Mouse (Mus musculus) stomach, postnatal 0 days (tissue): ENCODE measurements around the gene Pts. TPM values are rescaled to one million over a fixed set of nuclear protein-coding genes. Genes with fewer than 3 reads are reported as not detected.
A peak's percentile ranks its signal among the peaks of the same experiment; 100 is the strongest.

Experiments
- ATAC-seq: fragments of 200-750 bp; cut with Nextera tagmentation; 2 replicates; pipeline ENCODE4 v1.8.0; 2017; ENCODE audit not compliant: low FRiP score, low TSS enrichment
- DNase-seq: peaks from one replicate; pipeline ENCODE4 v3.0.0-alpha.2; 2016; ENCODE audit warnings: low spot score
- H3K27ac ChIP-seq: fragments of 300-500 bp; sonication (generic); replicated peaks from 2 replicates; pipeline ENCODE4 v1.5.1; 2014; ENCODE audit warnings: mild to moderate bottlenecking, control low read depth
- H3K27me3 ChIP-seq: fragments of 300-500 bp; sonication (generic); 2 replicates; pipeline ENCODE4 v1.6.1; 2014; ENCODE audit warnings: low read length; ENCODE audit not compliant: control insufficient read depth, insufficient read depth
- H3K36me3 ChIP-seq: fragments of 300-500 bp; sonication (generic); 2 replicates; pipeline ENCODE4 v1.6.1; 2014; ENCODE audit warnings: low read length, mixed read lengths; ENCODE audit not compliant: control insufficient read depth, insufficient read depth
- H3K4me1 ChIP-seq: fragments of 300-500 bp; sonication (generic); replicated peaks from 2 replicates; pipeline ENCODE4 v1.6.1; 2014; ENCODE audit warnings: antibody characterized with exemption; ENCODE audit not compliant: control insufficient read depth, insufficient read depth
- H3K4me2 ChIP-seq: fragments of 300-500 bp; sonication (generic); replicated peaks from 2 replicates; pipeline ENCODE4 v1.6.1; 2014; ENCODE audit warnings: low read depth, mild to moderate bottlenecking, control low read depth, moderate library complexity
- H3K4me3 ChIP-seq: fragments of 300-500 bp; sonication (generic); 2 replicates; pipeline ENCODE4 v1.5.1; 2014; ENCODE audit warnings: low read depth, low read length, control low read depth
- H3K9ac ChIP-seq: fragments of 300-500 bp; sonication (generic); 2 replicates; pipeline ENCODE4 v1.6.1; 2014; ENCODE audit warnings: mild to moderate bottlenecking, low read length, control low read depth, mixed read lengths
- H3K9me3 ChIP-seq: fragments of 300-500 bp; sonication (generic); 2 replicates; pipeline ENCODE4 v1.6.1; 2016; ENCODE audit warnings: low read length; ENCODE audit not compliant: control insufficient read depth
- CTCF ChIP-seq: IDR thresholded peaks from 2 replicates; pipeline ENCODE4 v1.5.1; 2016; ENCODE audit warnings: antibody characterized with exemption, low read depth, mild to moderate bottlenecking, moderate library complexity
- EP300 ChIP-seq: optimal IDR thresholded peaks from 2 replicates; pipeline ENCODE3; 2016; ENCODE audit warnings: antibody characterized with exemption
- WGBS: fragments of 180-500 bp; shearing (Covaris S2); extraction: QIAGEN DNeasy Blood & Tissue Kit; methylation state at CpG from one replicate; pipeline ENCODE4 v1.1.7; 2014; 5-methylcytosine and 5-hydroxymethylcytosine counted together
- polyA plus RNA-seq: library from polyadenylated mRNA; unstranded; fragments of >200 nt; fragmentation: Nextera tagmentation; extraction: Ambion mirVana; gene quantifications from 2 replicates; pipeline ENCODE4 v1.2.1, GENCODE M21; 2015

The Pts gene
- polyA plus RNA-seq: 83.8 and 87.0 TPM in 2 replicates

GRCm38 (mm10) chr9:50528293-50528892, at the start of gene Pts:
Gene Pts (minus strand): TSS chr9:50528724.
- no peaks in the 10 kb centered on the region for H3K9me3 ChIP-seq
- H3K36me3 ChIP-seq: 0 out of 2 replicates have a peak, but pooled peaks cover 2% of the 10 kb centered on the region
- H3K9ac ChIP-seq: peak within 1 kb of the TSS; percentile 74
- peak within 1 kb of the TSS; percentile 49 for H3K4me2 ChIP-seq
- peak; percentile 99 for DNase-seq
- H3K4me1 ChIP-seq: no peaks in the 10 kb centered on the region
- ATAC-seq: peak; percentile 98
- no peaks in the 10 kb centered on the region for H3K27me3 ChIP-seq
- peak within 1 kb of the TSS; percentile 73 for H3K4me3 ChIP-seq
- WGBS: under 1% methylated on average over 54 of the region's 54 CpGs
- TF ChIP-seq EP300: no peak
- TF ChIP-seq CTCF: peak; percentile 85
- H3K27ac ChIP-seq: peak within 1 kb of the TSS; percentile 82

GRCm38 (mm10) chr9:50569599-50570525, 41.3 kb upstream of the Pts start:
- peak overlapping the region; percentile 71 for H3K27ac ChIP-seq
- no peak overlapping the region for H3K4me2 ChIP-seq
- H3K36me3 ChIP-seq: no peaks in the 10 kb centered on the region
- ATAC-seq (peak; percentile 93), DNase-seq (peak; percentile 68)
- TF ChIP-seq EP300 (no peak), CTCF (no peak)
- 57% methylated on average over 10 of the region's 10 CpGs for WGBS
- H3K9me3 ChIP-seq: no peaks in the 10 kb centered on the region
- H3K27me3 ChIP-seq: no peaks in the 10 kb centered on the region
- no peak overlapping the region for H3K4me3 ChIP-seq
- no peaks in the 10 kb centered on the region for H3K4me1 ChIP-seq
- H3K9ac ChIP-seq: no peak overlapping the region

GRCm38 (mm10) chr9:50567881-50568280, 39.4 kb upstream of the Pts start:
- 72% methylated on average over 2 of the region's 2 CpGs for WGBS
- ATAC-seq: no peak
- H3K4me2 ChIP-seq: no peak overlapping the region
- no peaks in the 10 kb centered on the region for H3K27me3 ChIP-seq
- DNase-seq: no peak
- H3K27ac ChIP-seq: no peak overlapping the region
- no peak for TF ChIP-seq EP300
- TF ChIP-seq CTCF: no peak
- H3K4me1 ChIP-seq: no peaks in the 10 kb centered on the region
- H3K4me3 ChIP-seq: no peak overlapping the region
- H3K36me3 ChIP-seq: no peaks in the 10 kb centered on the region
- H3K9me3 ChIP-seq: no peaks in the 10 kb centered on the region
- H3K9ac ChIP-seq: no peak overlapping the region

GRCm38 (mm10) chr9:50567372-50567771, 38.8 kb upstream of the Pts start:
- H3K4me3 ChIP-seq: no peak overlapping the region
- no peak overlapping the region for H3K9ac ChIP-seq
- no peak for TF ChIP-seq CTCF
- no peak for TF ChIP-seq EP300
- WGBS: 85% methylated on average over 4 of the region's 4 CpGs
- H3K36me3 ChIP-seq: no peaks in the 10 kb centered on the region
- H3K9me3 ChIP-seq: no peaks in the 10 kb centered on the region
- ATAC-seq (no peak), DNase-seq (no peak)
- H3K27ac ChIP-seq: no peak overlapping the region
- no peaks in the 10 kb centered on the region for H3K4me1 ChIP-seq
- H3K27me3 ChIP-seq: no peaks in the 10 kb centered on the region
- H3K4me2 ChIP-seq: no peak overlapping the region

GRCm38 (mm10) chr9:50565940-50566339, 37.4 kb upstream of the Pts start:
- Histone ChIP-seq H3K4me2 (peak overlapping the region; percentile 14; the same call in 1 of the 2 replicates), H3K9ac (no peak overlapping the region), H3K4me1 (no peaks in the 10 kb centered on the region), H3K9me3 (no peaks in the 10 kb centered on the region), H3K27me3 (no peaks in the 10 kb centered on the region), H3K27ac (peak overlapping the region; percentile 13; the same call in 1 of the 2 replicates), H3K36me3 (no peaks in the 10 kb centered on the region), H3K4me3 (peak overlapping the region; percentile 4; the same call in 1 of the 2 replicates)
- WGBS: 51% methylated on average over 4 of the region's 4 CpGs
- no peak for TF ChIP-seq EP300
- no peak for TF ChIP-seq CTCF
- DNase-seq (no peak), ATAC-seq (no peak)
